Mouse (Mus musculus): ENCODE data around the gene Ppara.
A peak's percentile ranks its signal among the peaks of the same experiment; 100 is the strongest.

Gene Ppara

DNA sequence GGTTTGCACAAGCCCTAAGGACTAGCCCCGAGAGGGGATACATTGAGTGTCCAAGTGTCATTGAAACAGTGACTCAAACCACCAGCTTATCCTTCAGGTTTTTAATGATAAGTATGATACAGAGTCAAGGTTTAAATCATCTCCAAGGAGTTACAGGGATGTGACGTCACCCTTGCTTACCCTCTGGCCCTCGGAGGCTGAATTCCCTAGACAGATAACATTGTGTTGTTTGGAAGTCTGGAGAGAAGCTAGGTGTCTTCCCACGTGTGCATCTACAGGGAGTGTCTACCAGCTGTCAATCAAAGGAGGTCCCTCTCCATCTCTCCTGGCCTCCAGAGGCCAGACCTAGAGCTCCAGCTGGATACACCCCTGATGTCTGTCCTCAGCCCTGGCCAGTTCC, 72.1 kb downstream of the Ppara start:
- DNase-seq (ENCODE audit: low spot score), result no peak

DNA sequence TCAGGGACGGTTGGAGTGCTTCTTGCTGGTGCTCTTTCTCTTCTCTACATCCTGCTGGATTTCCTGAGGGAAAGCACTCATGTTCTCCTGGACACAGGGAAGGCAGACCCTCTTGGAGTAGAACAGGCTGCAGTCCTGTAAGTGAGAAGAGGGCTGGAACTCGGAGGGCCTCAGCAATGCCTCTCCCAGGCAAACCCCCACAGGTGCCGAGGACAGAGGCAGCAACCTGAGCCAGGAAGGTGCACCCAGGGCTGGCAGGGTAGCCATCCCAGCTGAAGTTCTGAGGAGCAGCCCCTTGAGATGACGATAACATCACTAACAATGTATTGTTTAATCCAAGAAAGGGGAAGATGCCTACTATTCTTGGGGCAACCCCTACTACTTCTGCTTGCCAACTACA, 72.6 kb downstream of the Ppara start:
- DNase-seq (ENCODE audit: low spot score), result no peak

DNA sequence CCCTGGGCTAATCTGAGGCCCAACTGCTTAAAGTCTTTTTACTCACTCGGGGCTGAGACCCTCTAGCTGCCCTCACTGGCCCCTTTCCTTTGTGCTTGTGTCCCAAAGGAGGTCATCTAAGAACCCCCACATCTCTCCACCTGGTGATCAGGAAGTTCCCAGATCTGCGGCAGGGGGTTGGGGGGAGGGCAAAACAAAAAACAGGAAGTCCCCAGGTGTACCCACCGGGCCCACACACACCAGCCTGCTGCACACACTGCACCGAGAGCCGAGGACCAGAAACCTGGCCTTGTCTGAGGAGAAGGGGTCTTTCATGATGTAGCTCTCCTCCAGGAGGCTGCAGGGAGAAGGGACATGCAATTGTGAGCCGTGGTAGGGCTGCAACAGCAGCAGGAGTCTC, 73.2 kb downstream of the Ppara start:
- DNase-seq (ENCODE audit: low spot score), result no peak

DNA sequence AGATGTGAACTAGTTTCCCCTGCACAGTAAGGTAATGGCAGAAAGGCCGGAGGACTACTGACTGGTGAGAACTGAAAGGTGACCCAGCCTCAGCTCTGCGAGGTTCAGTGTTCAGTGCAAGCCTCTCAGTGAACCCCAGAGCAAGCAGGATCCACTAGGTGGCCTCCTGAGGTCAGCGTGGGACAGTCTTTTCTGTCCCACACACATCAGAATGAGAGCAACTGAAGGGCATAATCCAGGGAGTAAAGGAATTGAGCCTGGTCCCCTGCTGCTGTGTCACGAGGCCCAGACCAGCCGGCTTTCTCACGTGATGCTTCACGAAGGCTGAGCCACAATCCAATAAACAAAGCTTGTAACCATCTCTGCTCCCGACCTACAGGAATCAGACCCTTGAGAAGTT, 73.7 kb downstream of the Ppara start:
- no peak for DNase-seq (ENCODE audit: low spot score)

DNA sequence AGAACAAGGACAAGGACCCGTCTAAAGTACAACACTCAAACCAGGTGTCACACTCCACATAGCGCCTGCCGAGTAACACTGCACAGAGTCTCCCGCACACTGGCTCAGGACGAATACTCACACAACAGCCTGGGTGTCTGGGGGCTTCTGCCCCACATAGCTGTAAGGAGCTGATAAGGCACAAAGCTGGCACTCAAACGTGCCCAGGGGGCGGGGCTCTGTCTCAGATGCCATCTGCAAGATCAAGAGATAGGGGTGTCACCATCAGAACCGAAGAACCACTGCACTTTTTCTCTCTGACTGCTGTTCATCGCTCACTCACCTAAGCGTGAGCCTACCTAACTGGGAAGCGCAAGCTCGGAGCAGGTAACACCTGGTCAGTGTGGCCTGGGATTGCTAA, 74.3 kb downstream of the Ppara start:
- DNase-seq (ENCODE audit: low spot score), result no peak

DNA sequence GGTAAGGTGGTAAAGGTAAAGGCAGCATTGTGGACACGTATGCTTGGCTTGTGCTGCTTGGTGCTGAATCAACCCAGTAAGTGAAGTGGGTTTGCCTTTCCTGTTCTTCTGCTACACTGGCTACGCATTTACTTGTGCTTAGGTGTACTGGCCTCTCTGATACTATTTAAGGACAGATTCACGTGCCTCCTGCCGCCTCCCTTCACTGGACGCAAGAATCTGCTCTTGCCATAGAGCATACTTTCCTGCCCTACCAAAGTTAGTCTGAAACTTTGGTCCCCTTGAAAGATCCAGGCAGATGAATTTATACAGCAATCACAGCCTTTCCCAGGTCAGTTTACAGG, 75.7 kb downstream of the Ppara start:
- DNase-seq (ENCODE audit: low spot score), result no peak

DNA sequence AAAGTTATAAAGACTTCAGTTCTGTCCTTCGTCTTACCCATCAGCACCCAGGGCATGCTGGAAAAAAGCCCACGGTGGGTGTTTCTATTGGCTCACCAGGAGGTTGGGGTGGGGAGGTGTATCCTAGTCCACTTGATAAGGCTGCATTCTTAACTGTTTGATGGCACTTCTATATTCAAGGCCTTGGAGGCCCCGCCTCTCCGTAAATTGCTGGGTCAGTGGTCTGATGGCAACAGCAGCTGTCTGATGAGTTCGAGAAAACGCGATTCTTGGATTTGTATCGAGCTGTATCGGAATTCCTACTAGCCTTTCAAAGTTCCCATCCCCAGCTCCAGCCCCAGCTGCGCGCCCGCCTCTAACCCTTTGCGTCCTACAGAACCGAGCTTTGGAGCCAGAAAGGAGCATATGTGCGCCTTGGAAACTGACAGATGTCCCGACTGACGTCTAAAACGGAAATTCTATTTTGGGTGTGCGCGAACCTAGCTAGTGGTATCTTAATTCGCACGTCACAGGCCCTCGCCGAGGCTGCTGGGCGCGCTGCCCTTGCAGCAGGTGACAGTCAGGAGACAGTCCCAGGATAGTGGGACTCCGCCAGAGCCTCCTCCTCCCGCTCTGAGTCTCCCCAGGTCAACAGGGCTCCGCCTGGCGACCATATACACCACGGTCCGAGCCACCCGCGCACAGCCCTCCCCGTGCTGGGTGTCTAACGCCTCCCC, 76.2 kb downstream of the Ppara start:
- DNase-seq (ENCODE audit: low spot score), result no peak

DNA sequence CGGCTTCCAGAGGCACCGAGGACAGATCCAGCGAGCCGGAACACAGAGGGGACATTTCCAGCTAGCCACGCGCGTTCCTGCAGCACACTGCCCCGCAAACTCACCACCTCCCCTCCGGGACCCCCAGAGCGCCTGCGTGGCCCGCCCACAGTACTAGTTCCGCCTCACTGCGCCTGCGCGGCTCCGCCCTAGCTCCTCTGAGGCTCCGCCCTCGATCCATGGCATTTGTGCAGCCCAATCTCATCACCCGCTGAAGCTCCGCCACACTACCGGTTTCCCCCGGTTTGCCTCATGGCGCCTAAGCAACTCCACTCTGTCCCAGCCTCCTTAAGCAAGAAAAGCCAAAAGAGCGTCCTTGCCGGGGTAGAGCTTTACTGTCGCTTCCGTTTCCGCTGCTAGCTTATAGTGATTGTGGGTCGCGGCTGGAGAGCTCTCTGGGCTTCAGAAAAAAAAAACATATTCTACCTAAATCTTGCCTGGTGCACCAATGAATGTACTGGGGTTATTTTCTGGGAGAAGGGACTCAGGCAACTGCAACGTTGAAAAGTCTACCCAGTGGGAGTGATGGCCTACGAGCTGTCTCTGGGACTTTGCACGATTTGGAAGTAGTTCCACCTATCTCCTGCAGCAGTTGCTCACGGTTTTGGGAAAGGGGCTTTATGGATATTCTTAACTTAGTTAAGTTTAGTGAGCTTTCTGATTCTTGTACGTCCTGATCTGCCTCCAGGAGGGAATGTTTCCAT, 76.9 kb downstream of the Ppara start, which contains the start of gene Cdpf1:
TSS of gene Cdpf1 (minus strand) at position 163 of the 743 bp plus-strand sequence.
- DNase-seq (ENCODE audit: low spot score), result peak; percentile 99

DNA sequence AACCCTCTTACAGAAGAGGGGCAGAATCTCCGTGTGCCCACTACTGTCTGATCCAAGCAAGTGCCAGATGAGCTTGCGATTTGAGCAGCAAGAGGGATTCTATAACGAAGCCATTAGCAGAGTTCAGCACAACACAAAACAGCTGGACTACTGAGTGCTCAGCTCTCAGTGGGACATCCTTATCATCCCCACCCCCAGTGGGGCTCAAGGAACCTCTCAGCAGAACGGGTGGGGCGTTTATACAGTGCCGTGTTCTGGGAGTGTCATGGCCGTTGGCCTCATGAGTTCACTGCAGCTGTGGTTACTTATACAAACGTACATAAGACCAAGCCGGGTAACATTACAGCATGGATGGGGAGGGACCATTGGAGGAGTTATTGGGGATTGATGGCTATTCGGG, 78.6 kb downstream of the Ppara start:
- no peak for DNase-seq (ENCODE audit: low spot score)

DNA sequence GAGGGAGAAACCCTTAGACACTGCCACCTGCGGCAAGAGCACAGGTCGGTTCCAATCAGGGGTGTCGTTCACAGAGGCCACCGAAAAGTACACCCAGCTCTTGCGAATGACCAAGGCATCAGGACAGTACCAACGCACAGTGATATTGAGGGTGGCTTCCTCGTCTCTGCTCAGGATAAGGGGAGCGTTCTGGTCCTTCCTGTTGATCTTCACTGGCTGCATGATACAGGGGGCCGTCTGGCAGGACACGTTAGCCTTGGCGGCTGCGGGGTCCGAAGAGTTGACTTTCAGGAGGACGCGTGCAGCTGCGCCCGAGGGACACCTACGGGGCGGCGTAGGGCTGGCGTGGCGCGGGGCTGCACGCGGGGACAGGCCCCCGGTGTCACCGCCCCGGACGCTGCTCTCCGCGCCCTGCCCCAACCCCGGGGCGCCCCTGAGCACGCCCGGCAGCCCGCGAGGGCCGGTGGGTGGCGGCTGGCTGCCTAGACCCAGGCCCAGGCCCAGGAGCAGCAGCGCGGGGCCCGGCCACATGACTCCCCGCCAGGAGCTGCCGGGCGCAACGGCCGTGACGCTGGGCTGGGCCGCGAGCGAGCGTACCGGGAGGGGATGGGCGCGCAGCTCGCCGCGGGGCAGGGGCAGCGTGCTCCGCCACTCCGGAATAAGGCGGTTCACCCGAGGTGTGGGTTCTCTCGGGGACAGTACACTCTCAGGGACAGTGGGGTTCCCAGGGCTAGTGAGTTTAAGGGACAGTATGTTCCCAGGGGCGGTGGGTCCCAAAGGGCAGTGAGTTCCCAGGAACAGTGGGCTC, 86.6 kb downstream of the Ppara start, which contains the start of gene Pkdrej:
TSS of gene Pkdrej (minus strand) at position 532 of the 808 bp plus-strand sequence.
- peak; percentile 38 for DNase-seq (ENCODE audit: low spot score)

DNA sequence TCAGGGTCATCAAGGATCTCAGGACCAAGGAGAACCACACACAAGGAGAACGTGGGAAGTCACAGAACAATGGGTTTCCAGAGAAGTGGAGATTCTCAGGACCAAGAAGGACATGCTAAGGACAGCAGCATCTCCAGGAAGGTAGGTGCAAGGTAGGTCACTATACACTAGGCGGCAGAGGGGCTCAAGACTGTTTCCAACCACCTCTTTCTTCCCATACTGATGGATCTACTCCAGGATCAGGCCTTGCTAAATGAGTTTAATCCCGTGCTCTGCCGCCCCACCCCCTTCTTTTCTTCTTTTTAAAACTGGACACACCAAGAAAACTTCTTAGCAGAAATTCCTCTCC, 87.2 kb downstream of the Ppara start:
- no peak for DNase-seq (ENCODE audit: low spot score)

DNA sequence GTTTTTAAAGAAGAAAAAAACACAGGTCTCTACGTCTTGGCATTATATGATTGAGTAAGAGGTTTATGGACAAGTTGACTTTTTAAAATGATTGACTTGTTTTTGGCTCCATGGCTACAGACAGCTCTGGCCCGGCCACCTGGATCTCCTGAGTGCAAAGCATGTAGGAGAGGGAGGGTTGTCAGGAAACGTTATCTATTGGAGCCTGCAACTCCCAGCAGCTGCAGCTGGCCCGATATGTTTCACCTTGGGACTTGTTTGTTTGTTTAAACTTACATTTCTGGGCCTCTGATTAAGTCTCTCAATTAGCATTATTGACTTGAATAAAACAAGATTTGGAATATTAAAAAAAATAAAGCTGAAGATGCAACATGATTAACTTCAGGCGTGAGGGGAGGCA, 91.9 kb downstream of the Ppara start:
- DNase-seq (ENCODE audit: low spot score), result no peak

DNA sequence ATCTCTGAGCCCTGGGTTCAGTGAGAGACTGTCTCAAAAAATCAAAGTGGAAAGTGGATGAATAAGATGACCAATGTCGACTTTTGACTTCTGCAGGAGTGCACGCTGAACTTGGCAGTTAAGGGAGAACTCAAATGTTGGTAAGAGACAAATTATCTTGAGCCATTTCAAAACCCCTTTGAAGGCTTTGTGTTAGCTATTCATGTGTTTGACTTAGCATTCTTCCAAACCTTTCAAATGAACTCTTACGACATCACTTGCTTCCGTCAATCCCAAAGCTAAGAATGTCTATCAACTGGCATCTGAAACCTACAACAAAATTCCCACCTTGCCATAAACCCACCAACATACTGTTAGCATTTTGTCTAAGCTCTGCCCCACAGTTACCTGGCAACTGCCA, 93.3 kb downstream of the Ppara start:
- no peak for DNase-seq (ENCODE audit: low spot score)

DNA sequence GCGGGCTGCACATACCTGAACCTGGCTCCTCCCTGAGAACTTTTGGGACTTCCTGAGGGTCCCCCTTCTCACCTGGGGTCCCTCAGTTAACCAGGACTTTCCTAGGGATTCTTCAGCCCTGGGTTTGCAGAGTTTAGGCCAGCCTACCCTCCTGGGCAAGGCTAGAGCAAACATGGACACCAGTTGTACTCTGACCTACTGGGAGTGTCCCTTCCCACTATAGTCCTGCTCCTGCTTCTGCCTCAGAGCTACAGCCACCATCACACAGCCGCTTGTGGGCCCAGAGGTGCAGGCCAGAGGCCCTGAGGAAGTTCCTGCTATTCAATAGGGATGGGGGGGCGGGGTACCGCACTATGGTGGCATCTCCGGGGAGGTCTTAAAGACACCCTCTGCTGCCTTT, 94.7 kb downstream of the Ppara start:
- no peak for DNase-seq (ENCODE audit: low spot score)

DNA sequence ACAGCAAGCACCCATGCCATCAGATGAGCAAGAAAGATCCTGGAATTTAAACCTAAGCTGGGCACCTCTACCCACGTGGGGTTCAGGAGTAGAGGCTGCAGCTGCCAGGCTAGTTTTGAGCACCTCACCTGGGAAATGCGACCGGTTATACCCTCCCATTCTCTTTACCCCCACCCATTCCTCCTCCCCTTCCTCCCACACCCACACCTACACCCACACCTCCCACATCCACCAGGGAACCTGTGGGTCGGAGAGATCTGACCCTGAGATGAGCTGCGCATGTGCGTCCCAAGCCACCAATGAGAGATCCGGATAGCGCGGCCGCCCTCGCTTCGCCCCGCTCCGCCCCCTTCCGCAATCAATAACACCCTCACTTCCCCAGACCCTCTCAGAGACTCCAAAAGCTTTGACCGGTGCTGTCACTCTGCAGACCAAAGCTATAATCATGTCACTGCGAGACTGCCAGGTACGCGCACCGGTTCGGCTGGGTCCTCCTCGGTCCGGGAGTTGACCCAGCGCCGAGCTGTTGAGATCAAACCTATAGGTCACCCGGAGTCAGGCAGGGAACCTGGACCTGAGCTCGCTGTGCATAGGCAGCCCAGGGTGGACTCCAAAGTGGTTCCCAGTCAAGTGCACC, 97.3 kb downstream of the Ppara start, which contains the start of gene Ttc38:
TSS of gene Ttc38 (plus strand) at position 353 of the 637 bp plus-strand sequence.
- DNase-seq (ENCODE audit: low spot score), result peak; percentile 58

DNA sequence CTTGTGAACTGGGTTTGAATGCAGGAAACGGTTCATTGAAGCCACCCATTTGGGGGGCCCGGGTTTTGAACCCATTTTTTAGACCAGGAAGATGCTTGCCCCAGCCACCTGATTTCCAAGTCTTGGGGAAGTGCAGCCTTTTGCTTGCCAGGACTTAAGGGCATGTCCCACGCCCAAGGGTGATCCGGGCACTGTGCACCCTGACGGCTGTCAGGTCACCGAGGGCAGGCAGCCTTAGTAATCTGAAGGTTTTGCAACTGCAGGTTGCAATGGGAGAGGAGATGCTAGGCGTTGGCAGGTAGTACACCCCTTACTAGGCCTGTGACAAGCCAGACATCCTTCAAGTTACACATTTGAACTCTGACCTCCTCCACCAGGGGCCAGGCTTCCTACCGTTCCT, 97.8 kb downstream of the Ppara start:
- DNase-seq (ENCODE audit: low spot score), result no peak

DNA sequence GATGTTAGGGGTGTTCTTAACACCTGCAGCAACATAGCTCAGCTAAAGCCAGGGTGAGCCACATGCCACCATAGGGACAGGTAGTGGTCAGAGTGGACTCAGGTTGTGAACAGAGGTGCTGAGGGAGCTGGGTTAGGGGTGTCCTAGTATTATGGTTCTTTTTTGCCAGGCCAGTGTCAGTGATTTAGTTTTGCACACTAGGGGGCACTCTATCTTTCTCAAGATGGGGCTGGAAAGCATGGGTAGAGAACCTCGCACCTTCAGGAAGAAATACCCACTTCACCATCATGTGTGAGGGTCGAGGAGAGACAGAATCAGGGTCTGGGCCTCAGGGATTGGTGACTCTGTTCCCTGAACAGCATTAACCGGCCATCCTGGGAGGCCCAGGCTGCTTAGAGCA, 100.6 kb downstream of the Ppara start:
- no peak for DNase-seq (ENCODE audit: low spot score)

DNA sequence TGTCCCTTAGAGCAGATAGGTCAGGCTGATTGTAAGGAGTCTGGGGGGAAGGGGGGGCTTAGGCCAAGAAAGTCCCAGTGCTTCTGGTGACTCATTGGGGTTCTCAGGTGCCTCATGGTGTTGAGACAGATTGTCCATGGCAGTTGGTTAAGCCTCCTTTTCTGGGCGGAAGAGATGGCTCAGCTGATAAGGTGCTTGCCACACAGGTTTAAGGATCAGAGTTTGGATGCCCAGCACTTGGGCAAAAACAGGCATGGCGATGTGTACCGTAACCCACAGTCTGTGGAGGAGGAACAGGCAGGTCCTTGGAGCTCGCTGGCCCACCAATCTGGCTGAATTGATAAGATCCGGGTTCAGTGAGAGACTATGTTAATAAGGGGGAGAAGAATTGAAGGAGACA, 102.1 kb downstream of the Ppara start:
- no peak for DNase-seq (ENCODE audit: low spot score)

DNA sequence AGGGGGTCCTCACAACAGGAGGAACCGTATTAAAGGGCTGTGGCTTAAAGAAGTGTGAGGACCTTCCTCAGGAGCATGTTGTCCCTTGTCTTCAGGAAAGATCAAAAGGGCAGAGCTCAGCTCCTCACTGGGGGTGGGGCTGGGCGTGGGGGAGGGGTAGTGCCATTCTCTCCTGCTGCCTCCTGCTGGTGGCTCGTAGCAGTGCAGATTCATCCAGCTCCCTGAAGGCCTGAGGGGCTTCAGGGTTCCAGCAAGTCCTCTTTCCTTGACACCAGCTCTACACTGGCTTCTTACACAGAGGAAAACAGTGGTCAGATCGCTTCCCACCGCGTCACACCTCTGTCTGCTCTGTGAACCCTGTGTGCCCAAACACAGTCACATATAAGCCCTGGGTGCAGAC, 106.2 kb downstream of the Ppara start:
- no peak for DNase-seq (ENCODE audit: low spot score)

DNA sequence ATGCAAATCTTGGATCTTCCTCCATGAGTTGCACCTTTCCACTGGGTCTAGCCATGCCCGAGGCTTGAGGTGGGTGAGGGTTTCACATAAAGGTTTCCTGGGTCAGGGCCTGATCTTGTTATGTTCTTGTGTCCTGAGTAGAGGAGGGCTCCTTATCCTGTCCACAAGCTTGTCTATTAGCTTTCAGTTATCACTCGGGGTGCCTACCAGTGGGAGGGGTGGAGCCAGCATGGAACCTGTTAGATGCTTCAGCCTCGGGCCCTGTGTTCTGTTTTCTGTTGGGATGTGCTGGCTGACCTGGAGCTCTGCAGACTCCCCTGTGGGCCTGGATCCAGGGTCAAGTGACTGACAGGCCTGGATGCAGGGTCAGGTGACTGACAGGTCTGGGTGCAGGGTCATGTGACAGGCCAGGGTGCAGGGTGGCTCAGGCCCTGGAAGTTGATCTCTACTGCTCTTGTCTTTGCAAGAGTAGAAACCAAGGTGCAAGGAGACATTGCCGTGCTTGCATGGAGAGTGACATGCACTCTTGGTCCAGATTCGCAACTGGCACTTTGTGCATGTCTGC, 107.1 kb downstream of the Ppara start:
- no peak for DNase-seq (ENCODE audit: low spot score)

DNA sequence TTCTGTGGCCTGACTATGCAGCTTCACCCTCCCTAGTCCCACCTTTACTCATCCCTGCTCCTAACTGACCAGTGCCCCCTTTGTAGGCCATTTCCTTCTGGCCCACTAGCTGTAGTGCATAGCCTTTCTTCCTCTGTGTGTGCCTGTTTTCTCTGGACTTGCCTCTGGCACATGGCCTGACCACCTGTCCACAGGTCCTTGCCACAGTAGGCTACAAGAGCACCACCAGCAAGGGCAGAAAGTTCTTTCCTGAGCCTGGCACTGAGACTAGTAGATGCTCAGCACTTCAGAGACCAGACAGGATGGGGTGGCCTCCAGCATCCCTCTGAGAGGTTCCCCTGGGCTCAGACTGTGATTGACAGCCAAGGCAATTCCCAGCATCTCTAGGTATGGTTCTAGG, 110.3 kb downstream of the Ppara start:
- DNase-seq (ENCODE audit: low spot score), result no peak

Data from ovary, postnatal 10 days (tissue).